Mouse (Mus musculus) gastrocnemius, adult 2 months (tissue): ENCODE data around the gene Wnt10a. TPM values are rescaled to one million over a fixed set of nuclear protein-coding genes. Genes with fewer than 3 reads are reported as not detected.

Experiments
- DNase-seq: peaks from one replicate; pipeline ENCODE4 v3.0.0; 2022
- H3K27ac ChIP-seq: fragments of 200-600 bp; 2 replicates; pipeline ENCODE4 v1.8.1; 2022; ENCODE audit warnings: mild to moderate bottlenecking
- H3K4me3 ChIP-seq: fragments of 200-600 bp; 2 replicates; pipeline ENCODE4 v1.8.1; 2022; ENCODE audit warnings: mild to moderate bottlenecking, moderate library complexity
- CTCF ChIP-seq: fragments of 200-600 bp; IDR thresholded peaks from 2 replicates; pipeline ENCODE4 v1.8.1; 2022; ENCODE audit warnings: antibody characterized with exemption, mild to moderate bottlenecking, moderate library complexity
- intact Hi-C: fragments of 180-260 bp; cut with DNase I; formaldehyde crosslinking; loops from one replicate; pipeline ENCODE4 v1.15.1; 2025
- long read RNA-seq, 2 experiments: library from polyadenylated mRNA; stranded (forward); transcript quantifications; one replicate each; pipeline ENCODE4 v2.0.0; 2021
- total RNA-seq, 2 experiments: library from RNA; stranded (reverse); gene quantifications; 2 replicates each; pipeline ENCODE4 v1.2.3; 2021

The Wnt10a gene
- total RNA-seq: under 1 TPM in 1 of 2 experiments, not detected in 1; 0.39 TPM
- long read RNA-seq, experiment 1: 0 reads
- long read RNA-seq, experiment 2, partial matches to known transcripts: 1 of 1 reads
- long read RNA-seq, experiment 2, other reads (novel, unspliced or antisense): 0 of 1 reads

GRCm38 (mm10) chr1:74791249-74791648 lies at the start of gene Wnt10a:
TSS of gene Wnt10a (plus strand) at chr1:74791516.
- peak within 1 kb of the TSS; percentile 48 for H3K4me3 ChIP-seq
- intact Hi-C loops: no loop called here
- no peak within 1 kb of the TSS for H3K27ac ChIP-seq
- no peak for DNase-seq
- TF ChIP-seq CTCF: no peak

DNA sequence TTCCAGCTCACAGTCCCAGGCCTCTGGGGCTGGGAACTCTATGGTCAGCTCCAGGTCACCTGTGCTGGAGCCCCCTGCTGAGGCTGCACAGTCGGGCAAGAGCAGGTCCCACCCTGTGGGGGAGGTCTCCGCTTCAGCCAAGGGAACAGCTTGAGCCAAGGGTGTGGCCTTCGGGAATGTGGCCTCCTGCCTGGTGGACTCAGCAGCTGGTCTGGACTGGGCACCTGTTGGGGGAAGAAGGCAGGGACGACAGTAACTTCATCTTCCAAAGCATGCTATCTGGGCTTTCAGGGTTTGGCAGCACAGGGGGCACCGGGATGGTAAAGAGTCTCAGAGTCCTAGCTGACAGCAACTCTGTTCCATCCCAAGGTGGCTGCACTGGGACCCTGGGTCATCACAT lies 44.0 kb upstream of the Wnt10a start:
- H3K27ac ChIP-seq: peak overlapping the region; percentile 96
- H3K4me3 ChIP-seq: peak overlapping the region; percentile 72
- intact Hi-C loops: no loop called here
- TF ChIP-seq CTCF: no peak
- peak; percentile 85 for DNase-seq

DNA sequence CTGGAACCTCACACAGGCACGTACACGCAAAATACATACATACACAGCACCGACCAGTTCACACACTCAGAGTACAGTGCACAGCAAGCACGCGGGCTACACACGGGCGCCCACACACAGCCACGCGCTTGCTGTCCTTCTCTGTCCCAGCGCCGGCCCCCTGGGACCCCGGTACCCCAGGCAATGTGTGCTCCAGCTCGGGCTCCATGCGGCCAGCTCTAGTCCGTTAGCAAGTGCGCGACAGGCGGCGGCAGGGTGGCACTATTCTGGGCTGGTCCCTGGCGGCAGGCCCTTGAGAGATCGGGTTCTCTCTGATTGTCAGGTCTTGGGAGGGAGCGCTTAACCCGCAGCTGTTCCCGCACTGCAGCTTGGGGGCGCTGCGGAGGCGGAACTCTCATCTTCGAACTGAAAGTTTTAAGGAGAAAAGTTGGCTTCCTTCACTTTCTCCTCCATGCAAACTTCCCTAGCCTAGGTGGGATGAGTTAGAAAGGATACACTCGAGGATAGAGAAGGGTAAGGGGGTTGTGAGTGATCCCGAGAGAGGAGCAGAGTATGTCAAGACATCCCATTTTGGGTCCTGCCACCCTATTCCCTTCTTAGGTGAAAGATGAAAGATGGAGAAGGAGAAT lies 42.6 kb upstream of the Wnt10a start, which contains the start of gene Prkag3:
TSS of gene Prkag3 (minus strand) at position 579 of the 629 bp plus-strand sequence.
- intact Hi-C loops: no loop called here
- DNase-seq: peak; percentile 95
- H3K27ac ChIP-seq: peak within 1 kb of the TSS; percentile 96
- H3K4me3 ChIP-seq: peak within 1 kb of the TSS; percentile 72
- peak; percentile 83 for TF ChIP-seq CTCF

- intact Hi-C loops: no loop called here
- Histone ChIP-seq H3K27ac (peak overlapping the region; percentile 96), H3K4me3 (peak overlapping the region; percentile 72)
- no peak for TF ChIP-seq CTCF
- DNase-seq: peak; percentile 86
Measured at GRCm38 (mm10) chr1:74749301-74749700, 42.0 kb upstream of the Wnt10a start.

DNA sequence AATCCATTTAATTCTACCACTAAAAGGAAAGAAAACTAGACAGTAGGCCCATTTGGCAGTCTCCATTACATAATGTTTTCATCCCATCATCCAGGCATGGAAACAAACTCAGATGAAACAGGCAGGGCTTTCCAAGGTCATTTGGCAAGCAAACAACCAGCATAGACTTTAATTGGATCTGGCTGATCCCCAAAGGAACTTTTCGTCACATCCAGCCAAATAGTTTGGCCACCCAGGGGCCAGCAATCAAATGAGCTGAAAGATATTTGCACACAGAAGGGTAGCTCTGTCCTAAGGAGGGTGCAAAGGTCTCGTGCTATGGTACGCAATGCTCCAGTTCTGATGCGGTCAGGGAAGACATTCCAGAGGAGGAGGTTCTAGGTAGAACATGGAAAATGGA lies 40.6 kb upstream of the Wnt10a start:
- Histone ChIP-seq H3K4me3 (no peak overlapping the region), H3K27ac (peak overlapping the region; percentile 54)
- no peak for DNase-seq
- intact Hi-C loops: loop anchor here (5.0 to 10.0 kb wide), 3 partner anchors 86 to 213 kb away; partner anchors contain the start of genes Bcs1l, Ttll4 and Zfp142
- no peak for TF ChIP-seq CTCF

DNA sequence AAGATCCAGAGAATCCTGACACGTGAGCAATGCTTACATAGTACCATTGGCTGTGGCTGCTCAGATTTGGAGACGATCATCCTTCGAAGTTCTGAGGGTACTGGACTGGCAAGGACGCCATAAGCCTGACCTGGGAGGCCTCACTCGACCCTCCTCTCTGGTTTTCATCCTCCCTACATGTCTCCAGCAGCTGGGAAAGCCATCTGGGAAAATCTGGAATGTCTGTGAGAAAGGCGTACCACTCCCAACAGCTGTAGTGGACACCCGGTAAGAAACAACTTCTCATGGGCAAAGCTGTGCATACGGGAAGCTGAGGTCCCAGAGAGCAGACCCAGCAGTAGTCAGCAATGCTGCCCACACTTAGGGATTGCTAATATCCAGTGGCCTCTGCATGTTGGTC lies 39.2 kb upstream of the Wnt10a start:
- no peak for TF ChIP-seq CTCF
- Histone ChIP-seq H3K27ac (peak overlapping the region; percentile 87), H3K4me3 (no peak overlapping the region)
- intact Hi-C loops: loop anchor here (5.0 to 10.0 kb wide), 3 partner anchors 87 to 215 kb away; partner anchors contain the start of genes Bcs1l, Ttll4 and Zfp142
- DNase-seq: no peak

DNA sequence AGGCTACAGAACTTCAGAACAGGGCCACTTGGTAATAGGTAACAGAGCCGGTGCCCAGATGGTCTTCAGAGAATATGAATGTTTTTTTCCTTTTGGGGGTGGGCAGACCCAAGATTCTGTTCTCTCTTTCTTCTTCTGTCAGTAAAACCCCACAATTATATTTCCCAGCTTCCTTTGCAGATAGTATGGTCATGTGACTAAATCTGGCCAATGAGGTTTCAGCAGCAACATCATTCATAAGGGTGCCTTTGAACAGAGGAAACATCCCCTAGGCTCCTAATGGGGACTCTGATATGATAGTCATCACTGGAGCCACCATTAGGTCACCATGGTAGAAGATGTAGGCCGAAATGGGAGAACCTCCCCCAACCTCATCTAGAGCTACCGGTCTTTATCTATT lies 38.5 kb upstream of the Wnt10a start:
- intact Hi-C loops: loop anchor here (5.0 to 10.0 kb wide), 3 partner anchors 88 to 216 kb away; partner anchors contain the start of genes Bcs1l, Ttll4 and Zfp142
- no peak for TF ChIP-seq CTCF

GRCm38 (mm10) chr1:74753266-74753974 lies 37.9 kb upstream of the Wnt10a start:
- DNase-seq: peak; percentile 54
- Histone ChIP-seq H3K4me3 (no peak overlapping the region; the same call in 1 of the 2 replicates), H3K27ac (peak overlapping the region; percentile 87)
- no peak for TF ChIP-seq CTCF
- intact Hi-C loops: loop anchor here (5.0 to 10.0 kb wide), 3 partner anchors 89 to 216 kb away; partner anchors contain the start of genes Bcs1l, Ttll4 and Zfp142

More for the DNA sequence above, 38.5 kb upstream of the Wnt10a start:
- Histone ChIP-seq H3K27ac (peak overlapping the region; percentile 87), H3K4me3 (no peak overlapping the region)
- DNase-seq: no peak

DNA sequence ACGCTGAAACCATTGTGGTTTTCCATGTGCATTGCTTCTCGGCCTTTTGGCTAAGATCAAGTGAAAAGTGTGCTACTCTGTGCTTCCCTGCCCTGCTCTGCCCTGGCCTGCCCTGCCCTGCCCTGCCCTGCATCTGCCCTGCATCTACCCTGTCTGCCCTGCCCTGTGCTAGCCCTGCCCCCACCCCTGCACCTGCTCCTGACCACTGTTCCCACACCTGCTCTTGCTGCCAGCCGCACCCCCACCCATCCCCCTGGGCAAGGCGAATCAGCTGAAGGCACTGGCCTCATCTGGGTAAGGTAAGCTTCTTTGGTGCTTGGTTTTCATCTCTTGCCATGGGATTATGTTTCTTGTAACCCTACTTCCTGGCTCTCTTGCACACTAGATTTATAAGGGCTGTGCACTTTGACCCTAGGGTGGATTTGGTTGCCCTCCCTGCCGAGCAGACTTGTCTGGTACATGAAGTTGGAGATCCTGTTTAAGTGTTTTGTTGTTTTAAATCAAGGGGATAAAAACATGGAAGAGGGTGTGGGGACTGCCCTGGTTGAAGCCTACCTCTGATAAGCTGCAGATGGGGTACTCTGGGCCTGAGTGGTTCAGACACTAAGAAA lies 37.0 kb upstream of the Wnt10a start:
- intact Hi-C loops: loop anchor here (5.0 to 10.0 kb wide), 3 partner anchors 89 to 217 kb away; partner anchors contain the start of genes Bcs1l, Ttll4 and Zfp142
- DNase-seq: peak; percentile 95
- no peak for TF ChIP-seq CTCF
- no peak overlapping the region for H3K4me3 ChIP-seq
- H3K27ac ChIP-seq: peak overlapping the region; percentile 87

DNA sequence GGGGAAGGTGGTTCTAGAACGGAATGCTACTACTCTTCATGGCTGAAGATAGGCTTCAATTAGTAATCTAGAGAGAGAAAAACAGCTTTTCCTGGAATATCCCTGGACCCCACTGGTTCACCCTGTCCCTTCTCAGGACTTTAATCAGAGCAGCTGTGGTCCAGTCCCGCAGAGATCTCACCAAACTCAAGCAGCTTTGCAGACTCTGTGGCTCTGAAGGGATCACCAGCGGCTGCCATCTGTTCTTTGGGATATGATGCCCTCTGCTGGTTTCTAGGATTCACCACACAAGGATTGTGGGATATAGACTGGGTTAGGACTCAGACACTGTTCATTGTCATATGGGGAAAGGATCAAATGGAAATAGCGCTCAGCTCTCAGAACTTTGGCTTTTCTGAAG lies 31.5 kb upstream of the Wnt10a start:
- TF ChIP-seq CTCF: peak; percentile 87
- intact Hi-C loops: loop anchor here (5.0 to 10.0 kb wide), 3 partner anchors 47 to 297 kb away; partner anchors contain the start of genes Cyp27a1 and Ttll4
- peak; percentile 63 for DNase-seq
- H3K4me3 ChIP-seq: no peak overlapping the region
- no peak overlapping the region for H3K27ac ChIP-seq

GRCm38 (mm10) chr1:74763081-74763480 lies 28.2 kb upstream of the Wnt10a start:
- no peak overlapping the region for H3K27ac ChIP-seq
- peak; percentile 82 for DNase-seq
- intact Hi-C loops: loop anchor here (1.0 to 5.0 kb wide), 3 partner anchors 40 to 301 kb away; partner anchors contain the start of gene Cyp27a1
- TF ChIP-seq CTCF: peak; percentile 72
- H3K4me3 ChIP-seq: no peak overlapping the region
